Mouse (Mus musculus) C2C12 (cell line): Measurements from ENCODE around the gene E030018B13Rik.

Source experiments
- CTCF ChIP-seq: IDR thresholded peaks from one replicate; pipeline ENCODE4 v1.5.1; 2011; ENCODE audit not compliant: control insufficient read depth, insufficient read depth, insufficient read length
- USF1 ChIP-seq: IDR thresholded peaks from one replicate; pipeline ENCODE4 v1.6.1; 2011; ENCODE audit warnings: low read depth, mild to moderate bottlenecking, control low read depth, moderate library complexity

DNA sequence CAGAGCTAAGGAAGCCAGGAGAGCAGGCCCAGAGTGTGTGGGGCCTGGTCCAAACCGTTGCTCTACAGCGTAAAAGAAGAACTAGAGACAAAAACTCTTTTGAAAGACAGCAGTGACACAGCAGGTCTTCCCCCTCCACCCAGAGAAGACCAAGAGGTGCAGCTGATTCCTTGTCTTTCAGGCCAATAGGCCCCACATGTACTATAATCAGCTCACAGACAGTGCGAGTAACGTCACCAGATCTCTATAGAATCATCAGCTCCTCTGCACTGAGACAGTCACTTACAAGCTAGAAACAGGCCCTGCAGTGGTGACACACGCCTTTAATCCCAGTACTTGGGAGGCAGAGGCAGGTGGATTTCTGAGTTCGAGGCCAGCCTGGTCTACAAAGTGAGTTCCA is 17.2 kb downstream of the E030018B13Rik start:
- TF ChIP-seq CTCF (no peak), USF1 (no peak)
